Mouse (Mus musculus) embryonic facial prominence, embryonic 13.5 days (tissue): ENCODE data around the gene Anks1b. TPM values are rescaled to one million over a fixed set of nuclear protein-coding genes. Genes with fewer than 3 reads are reported as not detected.

ENCODE experiments used
- ATAC-seq: fragments of 200-750 bp; cut with Nextera tagmentation; 2 replicates; pipeline ENCODE4 v1.8.0; 2017; ENCODE audit warnings: low read depth; ENCODE audit not compliant: insufficient number of reproducible peaks, insufficient read depth, low FRiP score, low TSS enrichment
- H3K27ac ChIP-seq: fragments of 300-500 bp; sonication (generic); 2 replicates; pipeline ENCODE4 v1.5.1; 2015; ENCODE audit warnings: moderate library complexity, mild to moderate bottlenecking, inconsistent platforms
- H3K27me3 ChIP-seq: fragments of 300-500 bp; sonication (generic); 2 replicates; pipeline ENCODE4 v1.6.1; 2015; ENCODE audit warnings: mild to moderate bottlenecking, inconsistent platforms
- H3K36me3 ChIP-seq: fragments of 300-500 bp; sonication (generic); 2 replicates; pipeline ENCODE4 v1.6.1; 2015; ENCODE audit warnings: mild to moderate bottlenecking, inconsistent platforms
- H3K4me1 ChIP-seq: fragments of 300-500 bp; sonication (generic); 2 replicates; pipeline ENCODE4 v1.6.1; 2015; ENCODE audit warnings: inconsistent platforms
- H3K4me2 ChIP-seq: fragments of 300-500 bp; sonication (generic); 2 replicates; pipeline ENCODE4 v1.6.1; 2015; ENCODE audit warnings: moderate library complexity, mild to moderate bottlenecking, inconsistent platforms
- H3K4me3 ChIP-seq: fragments of 300-500 bp; sonication (generic); 2 replicates; pipeline ENCODE4 v1.5.1; 2015; ENCODE audit warnings: mild to moderate bottlenecking, inconsistent platforms
- H3K9ac ChIP-seq: fragments of 300-500 bp; sonication (generic); 2 replicates; pipeline ENCODE4 v1.6.1; 2015; ENCODE audit warnings: mild to moderate bottlenecking, inconsistent platforms
- H3K9me3 ChIP-seq: fragments of 300-500 bp; sonication (generic); 2 replicates; pipeline ENCODE4 v1.6.1; 2016; ENCODE audit warnings: inconsistent platforms
- WGBS: fragments of 180-500 bp; shearing (Covaris S2); methylation state at CpG from one replicate; pipeline ENCODE4 v1.1.7; 2015; ENCODE audit warnings: mixed read lengths; 5-methylcytosine and 5-hydroxymethylcytosine counted together
- polyA plus RNA-seq: library from polyadenylated mRNA; unstranded; fragments of >200 nt; fragmentation: Nextera tagmentation; extraction: Ambion mirVana; gene quantifications from 2 replicates; pipeline ENCODE4 v1.2.1, GENCODE M21; 2015

Anks1b gene
- polyA plus RNA-seq, 1 experiment from 2014 or later = 1.5 TPM

GRCm38 (mm10) chr10:89976577-89976976, 103.3 kb downstream of the Anks1b start:
- no peak for ATAC-seq
- Histone ChIP-seq H3K9ac (no peak overlapping the region), H3K4me2 (no peak overlapping the region), H3K27me3 (no peaks in the 10 kb centered on the region), H3K4me3 (no peak overlapping the region), H3K27ac (no peak overlapping the region), H3K9me3 (no peaks in the 10 kb centered on the region), H3K4me1 (no peaks in the 10 kb centered on the region), H3K36me3 (no peaks in the 10 kb centered on the region)
- WGBS = 89% methylated on average over 3 of the region's 3 CpGs

GRCm38 (mm10) chr10:89994171-89994570, 120.9 kb downstream of the Anks1b start:
- H3K4me2 ChIP-seq = no peak overlapping the region
- WGBS = 80% methylated on average over 5 of the region's 5 CpGs
- no peak overlapping the region for H3K4me3 ChIP-seq
- H3K36me3 ChIP-seq = no peaks in the 10 kb centered on the region
- ATAC-seq = no peak
- no peaks in the 10 kb centered on the region for H3K4me1 ChIP-seq
- H3K27ac ChIP-seq = no peak overlapping the region
- H3K27me3 ChIP-seq = no peaks in the 10 kb centered on the region
- H3K9ac ChIP-seq = no peak overlapping the region
- no peaks in the 10 kb centered on the region for H3K9me3 ChIP-seq

GRCm38 (mm10) chr10:89995621-89996428, 122.5 kb downstream of the Anks1b start:
- Histone ChIP-seq H3K27ac (no peak overlapping the region), H3K4me3 (no peak overlapping the region), H3K27me3 (no peaks in the 10 kb centered on the region), H3K4me1 (no peaks in the 10 kb centered on the region), H3K36me3 (no peaks in the 10 kb centered on the region), H3K4me2 (no peak overlapping the region), H3K9ac (no peak overlapping the region), H3K9me3 (no peaks in the 10 kb centered on the region)
- 73% methylated on average over 6 of the region's 6 CpGs for WGBS
- no peak for ATAC-seq

- 87% methylated on average over 3 of the region's 3 CpGs for WGBS
- ATAC-seq = no peak
- Histone ChIP-seq H3K4me2 (no peak overlapping the region), H3K36me3 (no peaks in the 10 kb centered on the region), H3K4me1 (no peaks in the 10 kb centered on the region), H3K27ac (no peak overlapping the region), H3K9ac (no peak overlapping the region), H3K27me3 (no peaks in the 10 kb centered on the region), H3K9me3 (no peaks in the 10 kb centered on the region), H3K4me3 (no peak overlapping the region)
These were observed 130.8 kb downstream of the Anks1b start for GRCm38 (mm10) chr10:90003980-90004729.

- H3K9ac ChIP-seq = no peak overlapping the region
- no peaks in the 10 kb centered on the region for H3K27me3 ChIP-seq
- WGBS = 89% methylated on average over 9 of the region's 9 CpGs
- H3K9me3 ChIP-seq = no peaks in the 10 kb centered on the region
- ATAC-seq = no peak
- H3K4me3 ChIP-seq = no peak overlapping the region
- H3K36me3 ChIP-seq = no peaks in the 10 kb centered on the region
- H3K4me2 ChIP-seq = no peak overlapping the region
- H3K4me1 ChIP-seq = no peaks in the 10 kb centered on the region
- no peak overlapping the region for H3K27ac ChIP-seq
These were observed 131.6 kb downstream of the Anks1b start for GRCm38 (mm10) chr10:90004882-90005281.

GRCm38 (mm10) chr10:90033037-90033436, 159.7 kb downstream of the Anks1b start:
- no peaks in the 10 kb centered on the region for H3K9me3 ChIP-seq
- no peak overlapping the region for H3K9ac ChIP-seq
- WGBS = 44% methylated on average over 14 of the region's 14 CpGs
- no peak overlapping the region for H3K4me2 ChIP-seq
- ATAC-seq = no peak
- H3K27me3 ChIP-seq = no peaks in the 10 kb centered on the region
- no peaks in the 10 kb centered on the region for H3K36me3 ChIP-seq
- no peak overlapping the region for H3K4me3 ChIP-seq
- H3K27ac ChIP-seq = no peak overlapping the region
- H3K4me1 ChIP-seq = 0 out of 2 replicates have a peak, but pooled peaks cover 4% of the 10 kb centered on the region

- Histone ChIP-seq H3K36me3 (no peaks in the 10 kb centered on the region), H3K27me3 (no peaks in the 10 kb centered on the region), H3K9ac (no peak overlapping the region), H3K27ac (no peak overlapping the region), H3K4me3 (no peak overlapping the region), H3K4me1 (no peaks in the 10 kb centered on the region), H3K9me3 (no peaks in the 10 kb centered on the region), H3K4me2 (no peak overlapping the region)
- no peak for ATAC-seq
- WGBS = 24% methylated on average over 5 of the region's 5 CpGs
These were observed 170.0 kb downstream of the Anks1b start for GRCm38 (mm10) chr10:90043287-90043686.

GRCm38 (mm10) chr10:90043773-90044172, 170.5 kb downstream of the Anks1b start:
- no peak overlapping the region for H3K4me2 ChIP-seq
- H3K27me3 ChIP-seq = no peaks in the 10 kb centered on the region
- no peak for ATAC-seq
- no peak overlapping the region for H3K27ac ChIP-seq
- H3K36me3 ChIP-seq = no peaks in the 10 kb centered on the region
- H3K4me1 ChIP-seq = no peaks in the 10 kb centered on the region
- no peak overlapping the region for H3K9ac ChIP-seq
- H3K4me3 ChIP-seq = no peak overlapping the region
- WGBS = 52% methylated on average over 2 of the region's 2 CpGs
- H3K9me3 ChIP-seq = no peaks in the 10 kb centered on the region

- WGBS = 85% methylated on average over 8 of the region's 8 CpGs
- H3K27ac ChIP-seq = no peak overlapping the region
These were observed 170.9 kb downstream of the Anks1b start for GRCm38 (mm10) chr10:90044229-90044628.

GRCm38 (mm10) chr10:90068651-90069050, 195.3 kb downstream of the Anks1b start:
- Histone ChIP-seq H3K4me1 (no peaks in the 10 kb centered on the region), H3K27me3 (no peaks in the 10 kb centered on the region), H3K4me2 (no peak overlapping the region), H3K9me3 (no peaks in the 10 kb centered on the region), H3K36me3 (no peaks in the 10 kb centered on the region), H3K27ac (no peak overlapping the region), H3K9ac (no peak overlapping the region), H3K4me3 (no peak overlapping the region)
- ATAC-seq = no peak
- WGBS = 48% methylated on average over 4 of the region's 4 CpGs

More at GRCm38 (mm10) chr10:90044229-90044628, 170.9 kb downstream of the Anks1b start:
- Histone ChIP-seq H3K9ac (no peak overlapping the region), H3K36me3 (no peaks in the 10 kb centered on the region), H3K4me3 (no peak overlapping the region), H3K9me3 (no peaks in the 10 kb centered on the region), H3K27me3 (no peaks in the 10 kb centered on the region), H3K4me2 (no peak overlapping the region), H3K4me1 (no peaks in the 10 kb centered on the region)
- ATAC-seq = no peak

GRCm38 (mm10) chr10:90077930-90078329, 204.6 kb downstream of the Anks1b start:
- Histone ChIP-seq H3K4me3 (no peak overlapping the region), H3K9ac (no peak overlapping the region), H3K27me3 (no peaks in the 10 kb centered on the region), H3K27ac (no peak overlapping the region), H3K4me2 (no peak overlapping the region), H3K9me3 (no peaks in the 10 kb centered on the region), H3K36me3 (no peaks in the 10 kb centered on the region), H3K4me1 (no peaks in the 10 kb centered on the region)
- no peak for ATAC-seq
- WGBS = 82% methylated on average over 9 of the region's 9 CpGs

- no peak overlapping the region for H3K27ac ChIP-seq
- H3K9me3 ChIP-seq = no peaks in the 10 kb centered on the region
- no peak overlapping the region for H3K4me2 ChIP-seq
- no peak overlapping the region for H3K9ac ChIP-seq
- no peaks in the 10 kb centered on the region for H3K36me3 ChIP-seq
- no peak for ATAC-seq
- 51% methylated on average over 3 of the region's 3 CpGs for WGBS
- H3K4me3 ChIP-seq = no peak overlapping the region
- no peaks in the 10 kb centered on the region for H3K27me3 ChIP-seq
- H3K4me1 ChIP-seq = no peaks in the 10 kb centered on the region
These were observed 207.8 kb downstream of the Anks1b start for GRCm38 (mm10) chr10:90081151-90081550.
